ENCODE assay signal across 19 mouse cellular contexts in genomic region chr10:17214065-17214440, GRCm38 (mm10).
DNase-seq lines count a peak whose midpoint lies in the region; ATAC-seq and TF ChIP-seq lines count a peak whose summit lies in the region.
"Had no signal": no experiment of that assay in that cellular context is flagged by ENCODE, and none has a peak within 500 bp of the region (broad histone marks: within the 10 kb centered on the region; RNA-seq: fewer than 3 reads in every experiment).

No protein-coding gene starts in this region.

- no peaks in the 10 kb centered on the region for H3K9me3 ChIP-seq in intestine, embryonic 16.5 days (ENCODE audit: control insufficient read depth, low read length)
- no peaks in the 10 kb centered on the region for H3K9me3 ChIP-seq in intestine, postnatal 0 days (ENCODE audit: control insufficient read depth)
- no peaks in the 10 kb centered on the region for H3K9me3 ChIP-seq in midbrain, embryonic 10.5 days (replicated peaks)
- H3K9me3 ChIP-seq in midbrain, embryonic 13.5 days = no peaks in the 10 kb centered on the region
- no peaks in the 10 kb centered on the region for H3K9me3 ChIP-seq in stomach, embryonic 16.5 days (replicated peaks; ENCODE audit: control insufficient read depth, low read length)
- no peaks in the 10 kb centered on the region for H3K9me3 ChIP-seq in forebrain, postnatal 0 days (ENCODE audit: low read length)
- H3K9me3 ChIP-seq in hindbrain, embryonic 11.5 days (ENCODE audit: control insufficient read depth, low read length) = no peaks in the 10 kb centered on the region
- H3K9me3 ChIP-seq: G1E; neural tube, embryonic 12.5 days had no signal

- no peak for DNase-seq in midbrain, embryonic 10.5 days (ENCODE audit: low spot score)
- peak; percentile 47 for DNase-seq in gonadal fat pad, adult 2 months (ENCODE audit: low read depth)
- no peak for DNase-seq in forebrain, postnatal 0 days
- no peak for DNase-seq in hindbrain, embryonic 11.5 days (ENCODE audit: low spot score)
- DNase-seq: adrenal gland, postnatal 10 days; cerebellum, adult 2 months; kidney, adult 18-20 months; left cerebral cortex, postnatal 4 days; liver, postnatal 0 days; right cerebral cortex, postnatal 14 days; thymus, postnatal 36 days had no signal

- no peak overlapping the region for H3K4me2 ChIP-seq in intestine, embryonic 16.5 days (ENCODE audit: low read depth, low read length)
- H3K4me2 ChIP-seq in intestine, postnatal 0 days (replicated peaks; ENCODE audit: low read depth) = no peak overlapping the region
- H3K4me2 ChIP-seq in midbrain, embryonic 13.5 days (replicated peaks) = no peak overlapping the region
- 0 out of 2 replicates have a peak overlapping the region, but pooled peaks have one; percentile 36 for H3K4me2 ChIP-seq in stomach, embryonic 16.5 days (ENCODE audit: low read depth, low read length)
- H3K4me2 ChIP-seq in forebrain, postnatal 0 days (ENCODE audit: low read depth) = no peak overlapping the region
- H3K4me2 ChIP-seq in hindbrain, embryonic 11.5 days (replicated peaks; ENCODE audit: low read depth, low read length) = no peak overlapping the region
- H3K4me2 ChIP-seq: heart, embryonic 11.5 days; liver, embryonic 11.5 days; neural tube, embryonic 12.5 days had no signal

- H3K9ac ChIP-seq in intestine, embryonic 16.5 days (ENCODE audit: low read depth, low read length) = no peak overlapping the region
- H3K9ac ChIP-seq in intestine, postnatal 0 days (ENCODE audit: low read depth, low read length) = no peak overlapping the region
- no peak overlapping the region for H3K9ac ChIP-seq in midbrain, embryonic 13.5 days (replicated peaks)
- H3K9ac ChIP-seq in stomach, embryonic 16.5 days (ENCODE audit: low read length) = no peak overlapping the region
- no peak overlapping the region for H3K9ac ChIP-seq in forebrain, postnatal 0 days
- H3K9ac ChIP-seq in hindbrain, embryonic 11.5 days (ENCODE audit: low read depth, low read length) = no peak overlapping the region
- H3K9ac ChIP-seq: liver, postnatal 0 days; neural tube, embryonic 12.5 days had no signal

- TF ChIP-seq CTCF in intestine, postnatal 0 days (IDR thresholded peaks at IDR 0.05; ENCODE audit: low read depth) = no peak
- TF ChIP-seq CTCF in forebrain, postnatal 0 days (IDR thresholded peaks at IDR 0.05; ENCODE audit: low read depth) = no peak

- H3K27me3 ChIP-seq in intestine, embryonic 16.5 days (replicated peaks; ENCODE audit: control insufficient read depth, insufficient read depth, low read length) = no peaks in the 10 kb centered on the region
- H3K27me3 ChIP-seq in intestine, postnatal 0 days (replicated peaks; ENCODE audit: control insufficient read depth, insufficient read depth, low read length) = no peaks in the 10 kb centered on the region
- H3K27me3 ChIP-seq in midbrain, embryonic 10.5 days (ENCODE audit: low read depth, poor library complexity, severe bottlenecking) = no peaks in the 10 kb centered on the region
- no peaks in the 10 kb centered on the region for H3K27me3 ChIP-seq in midbrain, embryonic 13.5 days
- H3K27me3 ChIP-seq in stomach, embryonic 16.5 days (ENCODE audit: control insufficient read depth, insufficient read depth, low read length) = no peaks in the 10 kb centered on the region
- no peaks in the 10 kb centered on the region for H3K27me3 ChIP-seq in forebrain, postnatal 0 days (ENCODE audit: insufficient read depth, low read length)
- H3K27me3 ChIP-seq in hindbrain, embryonic 11.5 days (ENCODE audit: control insufficient read depth, insufficient read depth, low read length) = no peaks in the 10 kb centered on the region
- H3K27me3 ChIP-seq: neural tube, embryonic 12.5 days had no signal

- ATAC-seq in intestine, embryonic 16.5 days = peak; percentile 36; the same call in 1 of the 2 replicates
- no peak for ATAC-seq in intestine, postnatal 0 days
- ATAC-seq in midbrain, embryonic 13.5 days = no peak
- peak; percentile 74; the same call in 1 of the 2 replicates for ATAC-seq in stomach, embryonic 16.5 days (ENCODE audit: insufficient read depth, low FRiP score)
- ATAC-seq in forebrain, postnatal 0 days = no peak
- no peak for ATAC-seq in hindbrain, embryonic 11.5 days (ENCODE audit: low FRiP score)
- ATAC-seq: liver, postnatal 0 days had no signal

- H3K36me3 ChIP-seq in intestine, embryonic 16.5 days (ENCODE audit: control insufficient read depth, insufficient read depth, low read length) = no peaks in the 10 kb centered on the region
- no peaks in the 10 kb centered on the region for H3K36me3 ChIP-seq in intestine, postnatal 0 days (ENCODE audit: control insufficient read depth, insufficient read depth)
- H3K36me3 ChIP-seq in midbrain, embryonic 10.5 days = no peaks in the 10 kb centered on the region
- H3K36me3 ChIP-seq in midbrain, embryonic 13.5 days = no peaks in the 10 kb centered on the region
- H3K36me3 ChIP-seq in stomach, embryonic 16.5 days (ENCODE audit: control insufficient read depth, insufficient read depth, low read length) = no peaks in the 10 kb centered on the region
- H3K36me3 ChIP-seq in forebrain, postnatal 0 days (ENCODE audit: insufficient read depth) = no peaks in the 10 kb centered on the region
- no peaks in the 10 kb centered on the region for H3K36me3 ChIP-seq in hindbrain, embryonic 11.5 days (ENCODE audit: control insufficient read depth, insufficient read depth, low read length)
- H3K36me3 ChIP-seq: G1E; neural tube, embryonic 12.5 days had no signal

- H3K4me3 ChIP-seq in intestine, embryonic 16.5 days (ENCODE audit: low read length) = no peak overlapping the region
- H3K4me3 ChIP-seq in intestine, postnatal 0 days (ENCODE audit: low read depth, low read length) = no peak overlapping the region
- no peak overlapping the region for H3K4me3 ChIP-seq in midbrain, embryonic 10.5 days
- no peak overlapping the region for H3K4me3 ChIP-seq in midbrain, embryonic 13.5 days (replicated peaks)
- H3K4me3 ChIP-seq in stomach, embryonic 16.5 days (replicated peaks; ENCODE audit: low read length) = no peak overlapping the region
- H3K4me3 ChIP-seq in forebrain, postnatal 0 days (ENCODE audit: low read depth, low read length) = no peak overlapping the region
- no peak overlapping the region for H3K4me3 ChIP-seq in hindbrain, embryonic 11.5 days (ENCODE audit: low read depth, low read length)
- H3K4me3 ChIP-seq: neural tube, embryonic 12.5 days had no signal

- 29% methylated on average over 2 of the region's 2 CpGs for WGBS in intestine, embryonic 16.5 days
- 25% methylated on average over 2 of the region's 2 CpGs for WGBS in intestine, postnatal 0 days
- WGBS in midbrain, embryonic 10.5 days = 93% methylated on average over 2 of the region's 2 CpGs
- WGBS in midbrain, embryonic 13.5 days = 81% methylated on average over 2 of the region's 2 CpGs
- WGBS in stomach, embryonic 16.5 days = 18% methylated on average over 2 of the region's 2 CpGs
- WGBS in forebrain, postnatal 0 days = 77% methylated on average over 2 of the region's 2 CpGs
- 85% methylated on average over 2 of the region's 2 CpGs for WGBS in hindbrain, embryonic 11.5 days

- H3K4me1 ChIP-seq in intestine, embryonic 16.5 days (ENCODE audit: control insufficient read depth, insufficient read depth, low read length) = peaks cover 5% of the 10 kb centered on the region
- H3K4me1 ChIP-seq in intestine, postnatal 0 days (replicated peaks; ENCODE audit: control insufficient read depth, insufficient read depth, low read length) = 0 out of 2 replicates have a peak, but pooled peaks cover 3% of the 10 kb centered on the region
- H3K4me1 ChIP-seq in midbrain, embryonic 10.5 days = peaks cover 18% of the 10 kb centered on the region
- H3K4me1 ChIP-seq in midbrain, embryonic 13.5 days (replicated peaks) = peaks cover 15% of the 10 kb centered on the region
- H3K4me1 ChIP-seq in stomach, embryonic 16.5 days (ENCODE audit: control insufficient read depth, insufficient read depth, low read length) = peaks cover 8% of the 10 kb centered on the region; the same call in 1 of the 2 replicates
- H3K4me1 ChIP-seq in forebrain, postnatal 0 days (ENCODE audit: insufficient read depth) = 0 out of 2 replicates have a peak, but pooled peaks cover 6% of the 10 kb centered on the region
- peaks cover 2% of the 10 kb centered on the region; the same call in 1 of the 2 replicates for H3K4me1 ChIP-seq in hindbrain, embryonic 11.5 days (replicated peaks; ENCODE audit: control insufficient read depth, insufficient read depth, low read length)

- H3K27ac ChIP-seq in intestine, embryonic 16.5 days (ENCODE audit: low read length) = no peak overlapping the region
- H3K27ac ChIP-seq in intestine, postnatal 0 days (ENCODE audit: low read depth, low read length) = no peak overlapping the region
- peak overlapping the region; percentile 74; the same call in 1 of the 2 replicates for H3K27ac ChIP-seq in midbrain, embryonic 10.5 days (replicated peaks)
- H3K27ac ChIP-seq in midbrain, embryonic 13.5 days = no peak overlapping the region
- no peak overlapping the region; the same call in 1 of the 2 replicates for H3K27ac ChIP-seq in stomach, embryonic 16.5 days (ENCODE audit: low read length)
- H3K27ac ChIP-seq in forebrain, postnatal 0 days (ENCODE audit: low read depth, low read length) = no peak overlapping the region
- no peak overlapping the region for H3K27ac ChIP-seq in hindbrain, embryonic 11.5 days (ENCODE audit: low read depth, low read length)
- H3K27ac ChIP-seq: neural tube, embryonic 12.5 days had no signal

Comparison
In these comparisons a context has a peak if more than half of its experiments do, and no peak if none do; other contexts are left out.
1. ATAC-seq: peak in intestine, embryonic 16.5 days (single experiment) and stomach, embryonic 16.5 days (single experiment); none in intestine, postnatal 0 days (single experiment), midbrain, embryonic 13.5 days (single experiment), forebrain, postnatal 0 days (single experiment) and hindbrain, embryonic 11.5 days (single experiment).